Mouse (Mus musculus) bone marrow, adult 2 months (tissue): ENCODE results near the gene Sdk1. TPM values are rescaled to one million over a fixed set of nuclear protein-coding genes. Genes with fewer than 3 reads are reported as not detected.

Source experiments
- H3K27ac ChIP-seq: fragments of 200-500 bp; 2 replicates; pipeline ENCODE4 v1.5.1; 2012; ENCODE audit warnings: low read depth, mild to moderate bottlenecking, control low read depth, inconsistent platforms, low read length; ENCODE audit not compliant: control insufficient read depth, poor library complexity, insufficient read depth
- H3K4me1 ChIP-seq: fragments of 200-500 bp; 2 replicates; pipeline ENCODE4 v1.6.1; 2011; ENCODE audit warnings: low read length; ENCODE audit not compliant: control insufficient read depth, insufficient read depth
- H3K4me3 ChIP-seq: fragments of 200-500 bp; replicated peaks from 2 replicates; pipeline ENCODE3; 2011; ENCODE audit warnings: mild to moderate bottlenecking, low read depth, low read length, control low read depth; ENCODE audit not compliant: control insufficient read depth
- CTCF ChIP-seq: fragments of 200-500 bp; IDR thresholded peaks from 2 replicates; pipeline ENCODE4 v1.5.1; 2011; ENCODE audit warnings: low read length, control low read depth; ENCODE audit not compliant: control insufficient read depth, insufficient read depth
- POLR2A ChIP-seq: fragments of 200-500 bp; IDR thresholded peaks from 2 replicates; pipeline ENCODE4 v1.6.1; 2011; ENCODE audit warnings: low read depth, mild to moderate bottlenecking, control low read depth, low read length, borderline replicate concordance; ENCODE audit not compliant: control insufficient read depth
- WGBS: fragments of 180-500 bp; shearing (Covaris S2); methylation state at CpG from one replicate; pipeline ENCODE4 v1.1.7; 2018; 5-methylcytosine and 5-hydroxymethylcytosine counted together
- polyA plus RNA-seq: library from polyadenylated mRNA; stranded (reverse); fragments of >200 nt; gene quantifications from 2 replicates; pipeline ENCODE4 v1.2.4, GENCODE M21; 2011; ENCODE audit warnings: low replicate concordance; ENCODE audit not compliant: missing spikeins, insufficient read depth, insufficient read length

Sdk1 gene
- polyA plus RNA-seq, 1 experiment = 0.27 TPM

- Histone ChIP-seq H3K27ac (no peak overlapping the region), H3K4me1 (no peaks in the 10 kb centered on the region; the same call in 1 of the 2 replicates), H3K4me3 (no peak overlapping the region)
- TF ChIP-seq CTCF (no peak), POLR2A (no peak)
- WGBS = 24% methylated on average over 8 of the region's 8 CpGs
Observed at GRCm38 (mm10) chr5:141758885-141759284, 517.6 kb downstream of the Sdk1 start.

- Histone ChIP-seq H3K4me1 (no peaks in the 10 kb centered on the region), H3K27ac (no peak overlapping the region), H3K4me3 (no peak overlapping the region)
- 84% methylated on average over 6 of the region's 6 CpGs for WGBS
- no peak for TF ChIP-seq POLR2A
- no peak for TF ChIP-seq CTCF
Observed at GRCm38 (mm10) chr5:141764111-141764510, 522.8 kb downstream of the Sdk1 start.

- no peak overlapping the region for H3K27ac ChIP-seq
- no peak overlapping the region for H3K4me3 ChIP-seq
- no peaks in the 10 kb centered on the region for H3K4me1 ChIP-seq
- WGBS = 63% methylated on average over 10 of the region's 10 CpGs
- TF ChIP-seq POLR2A (no peak), CTCF (no peak)
Observed at GRCm38 (mm10) chr5:141768761-141769515, 527.6 kb downstream of the Sdk1 start.

- no peak for TF ChIP-seq CTCF
- no peak for TF ChIP-seq POLR2A
- no peak overlapping the region for H3K27ac ChIP-seq
- H3K4me3 ChIP-seq = no peak overlapping the region
- H3K4me1 ChIP-seq = no peaks in the 10 kb centered on the region
- WGBS = 84% methylated on average over 3 of the region's 3 CpGs
Observed at GRCm38 (mm10) chr5:141771516-141771915, 530.2 kb downstream of the Sdk1 start.

GRCm38 (mm10) chr5:141778231-141778630, 536.9 kb downstream of the Sdk1 start:
- WGBS = 84% methylated on average over 4 of the region's 4 CpGs
- no peaks in the 10 kb centered on the region; the same call in 1 of the 2 replicates for H3K4me1 ChIP-seq
- no peak overlapping the region for H3K4me3 ChIP-seq
- H3K27ac ChIP-seq = no peak overlapping the region
- no peak for TF ChIP-seq POLR2A
- TF ChIP-seq CTCF = no peak

- H3K27ac ChIP-seq = no peak overlapping the region
- TF ChIP-seq CTCF = no peak
- TF ChIP-seq POLR2A = no peak
- H3K4me1 ChIP-seq = no peaks in the 10 kb centered on the region; the same call in 1 of the 2 replicates
- no peak overlapping the region for H3K4me3 ChIP-seq
- WGBS = 0% methylated on average over 2 of the region's 2 CpGs
Observed at GRCm38 (mm10) chr5:141781142-141781541, 539.9 kb downstream of the Sdk1 start.

- no peak overlapping the region for H3K27ac ChIP-seq
- TF ChIP-seq POLR2A (no peak), CTCF (no peak)
- WGBS = 52% methylated on average over 5 of the region's 5 CpGs
- H3K4me3 ChIP-seq = no peak overlapping the region
- H3K4me1 ChIP-seq = no peaks in the 10 kb centered on the region; the same call in 1 of the 2 replicates
Observed at GRCm38 (mm10) chr5:141782330-141782729, 541.0 kb downstream of the Sdk1 start.

GRCm38 (mm10) chr5:141783516-141783915, 542.2 kb downstream of the Sdk1 start:
- Histone ChIP-seq H3K4me3 (no peak overlapping the region), H3K4me1 (no peaks in the 10 kb centered on the region; the same call in 1 of the 2 replicates), H3K27ac (no peak overlapping the region)
- WGBS = 74% methylated on average over 7 of the region's 7 CpGs
- TF ChIP-seq POLR2A (no peak), CTCF (no peak)
